Mouse (Mus musculus) C2C12 (cell line): ENCODE measurements around the gene Toporsl. TPM values are rescaled to one million over a fixed set of nuclear protein-coding genes. Genes with fewer than 3 reads are reported as not detected.

Experiments used
- H3K27me3 ChIP-seq: one replicate; pipeline ENCODE4 v1.6.1; 2011; ENCODE audit not compliant: control insufficient read depth, insufficient read depth, insufficient read length
- H3K36me3 ChIP-seq: one replicate; pipeline ENCODE4 v1.6.1; 2011; ENCODE audit not compliant: control insufficient read depth, insufficient read depth
- H3K4me3 ChIP-seq: one replicate; pipeline ENCODE4 v1.5.1; 2011; ENCODE audit warnings: mild to moderate bottlenecking, control low read depth; ENCODE audit not compliant: poor library complexity, insufficient read depth, severe bottlenecking
- H3K79me2 ChIP-seq: one replicate; pipeline ENCODE4 v1.6.1; 2011; ENCODE audit not compliant: control insufficient read depth, insufficient read depth
- H3K79me3 ChIP-seq: one replicate; pipeline ENCODE4 v1.6.1; 2011; ENCODE audit warnings: low read depth, control low read depth
- H3ac ChIP-seq: one replicate; pipeline ENCODE3; 2011; ENCODE audit warnings: low read depth; ENCODE audit not compliant: control insufficient read depth, insufficient read length
- CEBPB ChIP-seq: IDR thresholded peaks from one replicate; pipeline ENCODE4 v1.6.1; 2011; ENCODE audit warnings: low read depth, mild to moderate bottlenecking, control low read depth, moderate library complexity
- CTCF ChIP-seq: IDR thresholded peaks from one replicate; pipeline ENCODE4 v1.5.1; 2011; ENCODE audit not compliant: control insufficient read depth, insufficient read depth, insufficient read length
- FOSL1 ChIP-seq: IDR thresholded peaks from one replicate; pipeline ENCODE4 v1.8.0; 2011; ENCODE audit warnings: mild to moderate bottlenecking, low read length; ENCODE audit not compliant: poor library complexity, insufficient read depth, severe bottlenecking
- MAX ChIP-seq: IDR thresholded peaks from one replicate; pipeline ENCODE4 v1.6.1; 2011; ENCODE audit warnings: mild to moderate bottlenecking, control low read depth
- MYOD1 ChIP-seq: IDR thresholded peaks from one replicate; pipeline ENCODE4 v1.6.1; 2011; ENCODE audit warnings: low read depth; ENCODE audit not compliant: control insufficient read depth, insufficient read length
- MYOG ChIP-seq: IDR thresholded peaks from one replicate; pipeline ENCODE4 v1.6.1; 2011; ENCODE audit not compliant: control insufficient read depth, insufficient read length; ENCODE audit errors: extremely low read depth
- USF1 ChIP-seq: IDR thresholded peaks from one replicate; pipeline ENCODE4 v1.6.1; 2011; ENCODE audit warnings: low read depth, mild to moderate bottlenecking, control low read depth, moderate library complexity
- polyA plus RNA-seq: library from polyadenylated mRNA; unstranded; fragments of >200 nt; fragmentation: generic; extraction: Trizol; gene quantifications from one replicate; pipeline ENCODE4 v1.2.1, GENCODE M21; 2012; ENCODE audit warnings: missing spikeins

Gene Toporsl
- polyA plus RNA-seq, 1 experiment: not detected

DNA sequence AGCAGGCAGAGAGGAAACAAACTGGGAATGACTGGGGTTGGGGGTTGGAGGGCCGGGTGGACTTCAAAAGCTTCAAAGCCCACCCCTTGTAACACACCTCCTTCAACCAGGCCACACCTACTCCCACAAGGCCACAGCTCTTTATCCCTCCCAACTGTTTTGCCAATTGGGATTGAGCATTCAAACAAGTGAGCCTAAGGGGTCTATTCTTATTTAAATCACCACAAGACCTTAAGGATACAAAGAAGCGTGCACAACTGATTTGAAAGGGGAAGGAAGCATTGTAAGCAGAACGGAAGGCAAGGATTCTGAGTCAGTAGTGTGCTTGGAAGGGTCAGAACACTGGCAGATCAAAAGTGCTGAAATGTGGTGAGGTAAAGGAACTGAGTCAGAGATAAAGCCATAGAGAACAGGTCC, 64.6 kb downstream of the Toporsl start:
- H3K4me3 ChIP-seq: no peak overlapping the region
- TF ChIP-seq MYOG (no peak), CTCF (no peak), USF1 (no peak), MAX (no peak), MYOD1 (no peak), CEBPB (no peak), FOSL1 (no peak)
- no peak overlapping the region for H3ac ChIP-seq
- H3K79me2 ChIP-seq: no peaks in the 10 kb centered on the region
- H3K27me3 ChIP-seq: no peaks in the 10 kb centered on the region
- H3K79me3 ChIP-seq: no peaks in the 10 kb centered on the region
- H3K36me3 ChIP-seq: no peaks in the 10 kb centered on the region

DNA sequence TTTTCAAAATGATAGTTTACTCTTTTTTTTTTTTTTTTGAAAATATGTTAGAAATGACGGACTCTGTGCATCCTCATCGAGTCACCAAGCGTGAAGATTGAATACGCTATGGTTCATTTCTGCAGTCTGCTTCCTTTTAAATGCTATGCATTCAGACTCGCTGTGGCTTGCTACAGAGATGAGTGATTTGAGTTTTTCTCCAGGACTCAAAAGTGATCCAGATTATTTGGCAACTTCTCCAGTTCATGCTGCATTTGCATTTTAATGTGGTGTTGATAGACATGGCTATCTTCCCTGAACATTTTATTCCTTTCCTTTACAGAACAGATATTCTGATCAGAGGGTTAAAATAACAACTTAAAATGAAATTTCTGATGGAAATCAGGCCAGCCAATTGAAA, 65.2 kb downstream of the Toporsl start:
- no peaks in the 10 kb centered on the region for H3K36me3 ChIP-seq
- TF ChIP-seq FOSL1: no peak
- no peak for TF ChIP-seq CTCF
- no peak for TF ChIP-seq MAX
- no peak for TF ChIP-seq USF1
- no peak for TF ChIP-seq CEBPB
- no peak for TF ChIP-seq MYOG
- no peak for TF ChIP-seq MYOD1
- no peaks in the 10 kb centered on the region for H3K79me2 ChIP-seq
- H3K4me3 ChIP-seq: no peak overlapping the region
- no peaks in the 10 kb centered on the region for H3K27me3 ChIP-seq
- no peak overlapping the region for H3ac ChIP-seq
- no peaks in the 10 kb centered on the region for H3K79me3 ChIP-seq

Other genes starting within 250 kb of the Toporsl start
- gene Smc2, start 157.0 kb upstream of the Toporsl start, polyA plus RNA-seq: 11.8 TPM
- gene Vma21-ps, start 99.0 kb upstream of the Toporsl start, polyA plus RNA-seq: 2.9 TPM
- not detected for gene Olfr275, start 218.3 kb downstream of the Toporsl start, polyA plus RNA-seq